Mouse (Mus musculus): ENCODE data around the gene Gtf2a1l.

DNA sequence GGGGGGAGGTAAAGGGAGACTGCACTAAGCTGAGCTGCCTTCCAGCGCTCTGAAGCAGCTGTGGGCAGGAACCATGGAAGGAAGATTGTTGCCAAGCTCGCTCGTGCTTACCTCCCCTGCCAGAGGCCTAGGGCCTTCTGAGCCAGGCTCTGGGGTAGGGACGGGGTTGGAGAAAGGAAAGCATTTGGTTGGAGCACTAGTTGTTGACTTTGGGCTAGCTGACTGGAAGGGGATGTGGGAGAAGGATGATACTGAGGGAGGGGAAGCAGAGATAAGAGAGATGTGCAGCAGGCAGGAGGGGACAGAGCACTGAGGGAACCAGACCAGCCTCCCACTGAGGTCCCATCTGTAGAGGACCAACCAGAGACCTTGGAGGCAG lies 39.1 kb upstream of the Gtf2a1l start:
- TF ChIP-seq CTCF (IDR thresholded peaks at IDR 0.05; ENCODE audit: borderline replicate concordance, extremely low read depth, insufficient read depth, insufficient read length) = no peak
- TF ChIP-seq POLR2A (IDR thresholded peaks at IDR 0.05; ENCODE audit: borderline replicate concordance, extremely low read depth, insufficient read depth, insufficient read length, poor library complexity, severe bottlenecking) = no peak

All from brain, embryonic 14.5 days (tissue).